Mouse (Mus musculus): ENCODE results near the gene Stard7. TPM values are rescaled to one million over a fixed set of nuclear protein-coding genes. Genes with fewer than 3 reads are reported as not detected.

The Stard7 gene
- total and polyA plus RNA-seq, 2 experiments from 2014 or later, result 110 to 178 TPM

- H3K36me3 ChIP-seq (ENCODE audit: insufficient read depth), result no peaks in the 10 kb centered on the region
- H3K4me1 ChIP-seq (ENCODE audit: insufficient read depth), result no peaks in the 10 kb centered on the region
- no peak for TF ChIP-seq CTCF (IDR thresholded peaks at IDR 0.05; ENCODE audit: low read depth)
- 82% methylated on average over 6 of the region's 6 CpGs for WGBS
- H3K4me2 ChIP-seq (ENCODE audit: low read depth), result no peak overlapping the region
- ATAC-seq (no peak), DNase-seq (no peak)
- no peaks in the 10 kb centered on the region for H3K9me3 ChIP-seq (ENCODE audit: low read length)
- no peaks in the 10 kb centered on the region for H3K27me3 ChIP-seq (ENCODE audit: insufficient read depth, low read length)
- no peak overlapping the region for H3K9ac ChIP-seq
- no peak overlapping the region for H3K4me3 ChIP-seq (ENCODE audit: low read depth, low read length)
- no peak overlapping the region for H3K27ac ChIP-seq (ENCODE audit: low read depth, low read length)
Measured at GRCm38 (mm10) chr2:127322671-127323285, 52.8 kb downstream of the Stard7 start.

- H3K27ac ChIP-seq (ENCODE audit: low read depth, low read length), result no peak overlapping the region
- H3K36me3 ChIP-seq (ENCODE audit: insufficient read depth), result no peaks in the 10 kb centered on the region
- no peak overlapping the region for H3K4me3 ChIP-seq (ENCODE audit: low read depth, low read length)
- no peak for TF ChIP-seq CTCF (IDR thresholded peaks at IDR 0.05; ENCODE audit: low read depth)
- H3K27me3 ChIP-seq (ENCODE audit: insufficient read depth, low read length), result no peaks in the 10 kb centered on the region
- no peaks in the 10 kb centered on the region for H3K4me1 ChIP-seq (ENCODE audit: insufficient read depth)
- 88% methylated on average over 1 of the region's 1 CpGs for WGBS
- no peak overlapping the region for H3K9ac ChIP-seq
- ATAC-seq (no peak), DNase-seq (no peak)
- no peaks in the 10 kb centered on the region for H3K9me3 ChIP-seq (ENCODE audit: low read length)
- no peak overlapping the region for H3K4me2 ChIP-seq (ENCODE audit: low read depth)
Measured at GRCm38 (mm10) chr2:127323667-127324066, 53.6 kb downstream of the Stard7 start.

GRCm38 (mm10) chr2:127324456-127324855 is 54.4 kb downstream of the Stard7 start:
- Histone ChIP-seq H3K27me3 (ENCODE audit: insufficient read depth, low read length) (no peaks in the 10 kb centered on the region), H3K4me3 (ENCODE audit: low read depth, low read length) (no peak overlapping the region), H3K36me3 (ENCODE audit: insufficient read depth) (no peaks in the 10 kb centered on the region), H3K27ac (ENCODE audit: low read depth, low read length) (no peak overlapping the region), H3K9me3 (ENCODE audit: low read length) (no peaks in the 10 kb centered on the region), H3K4me1 (ENCODE audit: insufficient read depth) (no peaks in the 10 kb centered on the region), H3K4me2 (ENCODE audit: low read depth) (no peak overlapping the region), H3K9ac (no peak overlapping the region)
- no peak for TF ChIP-seq CTCF (IDR thresholded peaks at IDR 0.05; ENCODE audit: low read depth)
- 86% methylated on average over 7 of the region's 7 CpGs for WGBS
- DNase-seq (no peak), ATAC-seq (no peak)

- Histone ChIP-seq H3K4me2 (ENCODE audit: low read depth) (no peak overlapping the region), H3K27ac (ENCODE audit: low read depth, low read length) (no peak overlapping the region), H3K4me3 (ENCODE audit: low read depth, low read length) (no peak overlapping the region), H3K36me3 (ENCODE audit: insufficient read depth) (no peaks in the 10 kb centered on the region), H3K27me3 (ENCODE audit: insufficient read depth, low read length) (no peaks in the 10 kb centered on the region), H3K9ac (no peak overlapping the region), H3K4me1 (ENCODE audit: insufficient read depth) (no peaks in the 10 kb centered on the region), H3K9me3 (ENCODE audit: low read length) (no peaks in the 10 kb centered on the region)
- no peak for TF ChIP-seq CTCF (IDR thresholded peaks at IDR 0.05; ENCODE audit: low read depth)
- DNase-seq (no peak), ATAC-seq (no peak)
- WGBS, result 79% methylated on average over 12 of the region's 12 CpGs
Measured at GRCm38 (mm10) chr2:127328090-127328851, 58.3 kb downstream of the Stard7 start.

- no peaks in the 10 kb centered on the region for H3K4me1 ChIP-seq (ENCODE audit: insufficient read depth)
- no peak overlapping the region for H3K4me3 ChIP-seq (ENCODE audit: low read depth, low read length)
- no peak for TF ChIP-seq CTCF (IDR thresholded peaks at IDR 0.05; ENCODE audit: low read depth)
- DNase-seq, result no peak
- no peak overlapping the region for H3K27ac ChIP-seq (ENCODE audit: low read depth, low read length)
- ATAC-seq, result no peak
- 86% methylated on average over 14 of the region's 14 CpGs for WGBS
- no peak overlapping the region for H3K9ac ChIP-seq
- H3K9me3 ChIP-seq (ENCODE audit: low read length), result no peaks in the 10 kb centered on the region
- no peaks in the 10 kb centered on the region for H3K36me3 ChIP-seq (ENCODE audit: insufficient read depth)
- H3K27me3 ChIP-seq (ENCODE audit: insufficient read depth, low read length), result peaks cover 15% of the 10 kb centered on the region
- no peak overlapping the region for H3K4me2 ChIP-seq (ENCODE audit: low read depth)
Measured at GRCm38 (mm10) chr2:127332807-127333570, 63.0 kb downstream of the Stard7 start.

- DNase-seq (no peak), ATAC-seq (no peak)
- Histone ChIP-seq H3K27ac (ENCODE audit: low read depth, low read length) (no peak overlapping the region), H3K4me2 (ENCODE audit: low read depth) (no peak overlapping the region), H3K4me3 (ENCODE audit: low read depth, low read length) (no peak overlapping the region), H3K36me3 (ENCODE audit: insufficient read depth) (no peaks in the 10 kb centered on the region), H3K9me3 (ENCODE audit: low read length) (no peaks in the 10 kb centered on the region), H3K9ac (no peak overlapping the region), H3K4me1 (ENCODE audit: insufficient read depth) (no peaks in the 10 kb centered on the region), H3K27me3 (ENCODE audit: insufficient read depth, low read length) (peaks cover 15% of the 10 kb centered on the region)
- 74% methylated on average over 5 of the region's 5 CpGs for WGBS
- TF ChIP-seq CTCF (IDR thresholded peaks at IDR 0.05; ENCODE audit: low read depth), result no peak
Measured at GRCm38 (mm10) chr2:127333945-127334603, 64.1 kb downstream of the Stard7 start.
